Mouse (Mus musculus): Measurements from ENCODE around the gene Slx4ip. TPM values are rescaled to one million over a fixed set of nuclear protein-coding genes. Genes with fewer than 3 reads are reported as not detected.

Slx4ip gene
- polyA plus RNA-seq, 1 experiment: 10.7 TPM

DNA sequence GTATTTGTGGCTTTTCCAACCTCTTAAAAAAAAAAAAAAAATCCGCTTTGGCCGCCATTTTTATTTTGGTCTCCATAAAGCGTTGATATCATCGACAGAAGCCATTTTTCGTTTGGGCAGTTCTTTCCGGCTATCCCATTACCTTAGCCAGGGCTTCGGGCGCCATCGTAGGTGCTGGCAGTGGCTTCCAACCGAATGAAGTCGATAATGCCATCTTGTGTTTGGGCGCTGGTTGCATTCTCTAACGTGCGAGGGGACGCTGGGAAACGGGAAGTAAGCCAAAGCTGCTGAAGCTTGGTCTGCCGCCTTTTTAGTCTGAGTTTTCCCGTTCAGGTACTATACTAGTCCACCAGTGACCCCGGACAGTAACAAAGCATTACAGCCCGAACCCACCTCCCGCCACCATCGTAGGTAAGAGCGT lies 943 bp downstream of the Slx4ip start:
- Histone ChIP-seq H3K4me3 (ENCODE audit: low read depth, low read length) (peak overlapping the region; percentile 100), H3K36me3 (ENCODE audit: control insufficient read depth, insufficient read depth, low read length, poor library complexity, severe bottlenecking) (peaks cover 4% of the 10 kb centered on the region; the same call in 1 of the 2 replicates), H3K27me3 (ENCODE audit: control insufficient read depth, insufficient read depth, low read length, poor library complexity, severe bottlenecking) (no peaks in the 10 kb centered on the region), H3K9me3 (replicated peaks; ENCODE audit: control insufficient read depth, insufficient read depth, low read length, poor library complexity, severe bottlenecking) (no peaks in the 10 kb centered on the region), H3K9ac (ENCODE audit: low read depth, poor library complexity, severe bottlenecking) (peak overlapping the region; percentile 70), H3K4me1 (ENCODE audit: control insufficient read depth, insufficient read depth, low read length) (no peaks in the 10 kb centered on the region), H3K27ac (ENCODE audit: insufficient read depth, low read length) (peak overlapping the region; percentile 30; the same call in 1 of the 2 replicates)
- TF ChIP-seq POLR2A (IDR thresholded peaks at IDR 0.05; ENCODE audit: insufficient read depth, low read length): peak; percentile 23
- TF ChIP-seq CTCF (IDR thresholded peaks at IDR 0.05; ENCODE audit: low read depth, low read length): no peak

GRCm38 (mm10) chr2:136894494-136894893 lies 3.5 kb downstream of the Slx4ip start:
- H3K4me1 ChIP-seq (ENCODE audit: control insufficient read depth, insufficient read depth, low read length): no peaks in the 10 kb centered on the region
- TF ChIP-seq EP300 (IDR thresholded peaks at IDR 0.05; ENCODE audit: insufficient read depth, low read depth, low read length) (no peak), POLR2A (IDR thresholded peaks at IDR 0.05; ENCODE audit: insufficient read depth, low read length) (no peak), CTCF (IDR thresholded peaks at IDR 0.05; ENCODE audit: low read depth, low read length) (no peak)
- no peaks in the 10 kb centered on the region for H3K9me3 ChIP-seq (replicated peaks; ENCODE audit: control insufficient read depth, insufficient read depth, low read length, poor library complexity, severe bottlenecking)
- H3K27me3 ChIP-seq (ENCODE audit: control insufficient read depth, insufficient read depth, low read length, poor library complexity, severe bottlenecking): no peaks in the 10 kb centered on the region
- H3K36me3 ChIP-seq (ENCODE audit: control insufficient read depth, insufficient read depth, low read length, poor library complexity, severe bottlenecking): no peaks in the 10 kb centered on the region
- no peak overlapping the region for H3K9ac ChIP-seq (ENCODE audit: low read depth, poor library complexity, severe bottlenecking)
- H3K4me3 ChIP-seq (ENCODE audit: low read depth, low read length): no peak overlapping the region
- H3K27ac ChIP-seq (ENCODE audit: insufficient read depth, low read length): no peak overlapping the region

GRCm38 (mm10) chr2:136896131-136896530 lies 5.1 kb downstream of the Slx4ip start:
- TF ChIP-seq POLR2A (IDR thresholded peaks at IDR 0.05; ENCODE audit: insufficient read depth, low read length) (no peak), EP300 (IDR thresholded peaks at IDR 0.05; ENCODE audit: insufficient read depth, low read depth, low read length) (no peak), CTCF (IDR thresholded peaks at IDR 0.05; ENCODE audit: low read depth, low read length) (no peak)
- no peak overlapping the region for H3K27ac ChIP-seq (ENCODE audit: insufficient read depth, low read length)

DNA sequence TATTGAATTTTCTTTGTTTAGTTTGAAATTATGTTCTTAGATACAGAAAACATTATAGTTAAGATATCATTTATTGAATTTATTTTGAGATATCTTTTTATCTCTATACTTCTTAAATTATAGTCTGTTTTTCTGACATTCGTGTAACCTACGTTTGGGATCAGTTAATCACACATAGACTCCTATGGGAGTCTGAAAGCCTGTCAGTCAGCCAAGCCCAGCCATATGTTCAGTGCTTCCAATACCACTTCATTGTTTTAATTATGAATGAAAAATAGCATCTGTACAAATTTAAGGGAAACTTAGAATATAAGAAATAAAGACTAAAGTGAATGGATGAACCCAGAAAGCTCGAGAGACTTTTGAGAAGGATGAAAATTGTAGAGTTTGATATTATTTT lies 17.6 kb downstream of the Slx4ip start:
- no peak overlapping the region for H3K9ac ChIP-seq (ENCODE audit: low read depth, poor library complexity, severe bottlenecking)
- no peaks in the 10 kb centered on the region for H3K4me1 ChIP-seq (ENCODE audit: control insufficient read depth, insufficient read depth, low read length)
- no peak overlapping the region for H3K4me3 ChIP-seq (ENCODE audit: low read depth, low read length)
- no peak for TF ChIP-seq EP300 (IDR thresholded peaks at IDR 0.05; ENCODE audit: insufficient read depth, low read depth, low read length)
- no peak for TF ChIP-seq POLR2A (IDR thresholded peaks at IDR 0.05; ENCODE audit: insufficient read depth, low read length)
- TF ChIP-seq CTCF (IDR thresholded peaks at IDR 0.05; ENCODE audit: low read depth, low read length): no peak
- H3K27ac ChIP-seq (ENCODE audit: insufficient read depth, low read length): no peak overlapping the region
- no peaks in the 10 kb centered on the region for H3K27me3 ChIP-seq (ENCODE audit: control insufficient read depth, insufficient read depth, low read length, poor library complexity, severe bottlenecking)
- no peaks in the 10 kb centered on the region for H3K36me3 ChIP-seq (ENCODE audit: control insufficient read depth, insufficient read depth, low read length, poor library complexity, severe bottlenecking)
- no peaks in the 10 kb centered on the region for H3K9me3 ChIP-seq (replicated peaks; ENCODE audit: control insufficient read depth, insufficient read depth, low read length, poor library complexity, severe bottlenecking)

More at GRCm38 (mm10) chr2:136896131-136896530, 5.1 kb downstream of the Slx4ip start:
- H3K9me3 ChIP-seq (replicated peaks; ENCODE audit: control insufficient read depth, insufficient read depth, low read length, poor library complexity, severe bottlenecking): no peaks in the 10 kb centered on the region
- no peak overlapping the region for H3K9ac ChIP-seq (ENCODE audit: low read depth, poor library complexity, severe bottlenecking)
- no peaks in the 10 kb centered on the region for H3K27me3 ChIP-seq (ENCODE audit: control insufficient read depth, insufficient read depth, low read length, poor library complexity, severe bottlenecking)
- H3K36me3 ChIP-seq (ENCODE audit: control insufficient read depth, insufficient read depth, low read length, poor library complexity, severe bottlenecking): no peaks in the 10 kb centered on the region
- H3K4me3 ChIP-seq (ENCODE audit: low read depth, low read length): no peak overlapping the region
- H3K4me1 ChIP-seq (ENCODE audit: control insufficient read depth, insufficient read depth, low read length): no peaks in the 10 kb centered on the region

- Histone ChIP-seq H3K9ac (ENCODE audit: low read depth, poor library complexity, severe bottlenecking) (no peak overlapping the region), H3K9me3 (replicated peaks; ENCODE audit: control insufficient read depth, insufficient read depth, low read length, poor library complexity, severe bottlenecking) (no peaks in the 10 kb centered on the region), H3K4me1 (ENCODE audit: control insufficient read depth, insufficient read depth, low read length) (no peaks in the 10 kb centered on the region), H3K4me3 (ENCODE audit: low read depth, low read length) (no peak overlapping the region), H3K27ac (ENCODE audit: insufficient read depth, low read length) (no peak overlapping the region), H3K36me3 (ENCODE audit: control insufficient read depth, insufficient read depth, low read length, poor library complexity, severe bottlenecking) (no peaks in the 10 kb centered on the region), H3K27me3 (ENCODE audit: control insufficient read depth, insufficient read depth, low read length, poor library complexity, severe bottlenecking) (no peaks in the 10 kb centered on the region)
- no peak for TF ChIP-seq CTCF (IDR thresholded peaks at IDR 0.05; ENCODE audit: low read depth, low read length)
- TF ChIP-seq EP300 (IDR thresholded peaks at IDR 0.05; ENCODE audit: insufficient read depth, low read depth, low read length): no peak
- TF ChIP-seq POLR2A (IDR thresholded peaks at IDR 0.05; ENCODE audit: insufficient read depth, low read length): no peak
Observed at GRCm38 (mm10) chr2:136909298-136909697, 18.3 kb downstream of the Slx4ip start.

- TF ChIP-seq POLR2A (IDR thresholded peaks at IDR 0.05; ENCODE audit: insufficient read depth, low read length): no peak
- TF ChIP-seq CTCF (IDR thresholded peaks at IDR 0.05; ENCODE audit: low read depth, low read length): no peak
- TF ChIP-seq EP300 (IDR thresholded peaks at IDR 0.05; ENCODE audit: insufficient read depth, low read depth, low read length): no peak
- Histone ChIP-seq H3K4me3 (ENCODE audit: low read depth, low read length) (no peak overlapping the region), H3K36me3 (ENCODE audit: control insufficient read depth, insufficient read depth, low read length, poor library complexity, severe bottlenecking) (no peaks in the 10 kb centered on the region), H3K9ac (ENCODE audit: low read depth, poor library complexity, severe bottlenecking) (no peak overlapping the region), H3K9me3 (replicated peaks; ENCODE audit: control insufficient read depth, insufficient read depth, low read length, poor library complexity, severe bottlenecking) (no peaks in the 10 kb centered on the region), H3K27ac (ENCODE audit: insufficient read depth, low read length) (no peak overlapping the region), H3K27me3 (ENCODE audit: control insufficient read depth, insufficient read depth, low read length, poor library complexity, severe bottlenecking) (no peaks in the 10 kb centered on the region), H3K4me1 (ENCODE audit: control insufficient read depth, insufficient read depth, low read length) (no peaks in the 10 kb centered on the region)
Observed at GRCm38 (mm10) chr2:136911958-136912411, 21.0 kb downstream of the Slx4ip start.
